Mouse (Mus musculus): ENCODE data around the gene Stab1.
A peak's percentile ranks its signal among the peaks of the same experiment; 100 is the strongest.

Stab1 gene

DNA sequence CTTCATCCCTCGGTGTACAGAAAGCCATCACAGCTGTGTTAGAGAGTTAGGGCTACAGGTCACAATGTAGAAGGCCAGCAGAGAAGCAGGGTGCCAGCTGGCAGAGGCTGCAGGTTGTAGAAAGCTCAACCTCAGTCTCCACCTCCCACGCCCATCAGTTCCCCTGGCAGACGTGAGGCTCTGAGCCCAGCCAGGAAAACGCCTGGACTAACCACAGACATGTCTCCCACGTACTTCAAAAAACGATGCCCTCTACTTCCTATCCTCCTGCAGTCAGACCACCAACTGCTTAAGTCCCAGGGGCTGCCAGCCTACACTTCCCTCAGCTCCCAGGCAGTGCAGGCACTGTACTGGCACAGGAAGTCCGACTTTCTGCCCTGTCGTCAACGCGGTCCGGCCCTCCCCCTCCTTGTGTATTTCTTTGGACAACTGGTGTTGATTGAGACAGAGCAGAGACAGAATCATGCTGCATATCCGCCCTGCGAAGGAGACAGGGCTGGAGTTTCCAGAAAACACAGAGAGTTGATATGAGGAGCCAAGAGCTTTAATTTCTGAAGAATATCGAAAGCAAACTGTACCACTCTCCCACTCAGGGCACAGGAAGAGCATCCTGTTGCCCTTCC, 26.6 kb upstream of the Stab1 start:
- peak; percentile 13 to 28 for DNase-seq (ENCODE audit: low read depth in 2 of 2, low spot score in 2 of 2)

GRCm38 (mm10) chr14:31194441-31194840, 26.0 kb upstream of the Stab1 start:
- peak in 1 of 2 experiments; percentile 24 for DNase-seq (ENCODE audit: low read depth in 2 of 2, low spot score in 2 of 2)

GRCm38 (mm10) chr14:31193791-31194190, 25.4 kb upstream of the Stab1 start:
- DNase-seq (ENCODE audit: low read depth in 2 of 2, low spot score in 2 of 2) = no peak

- no peak for DNase-seq (ENCODE audit: low read depth in 2 of 2, low spot score in 2 of 2)
These were observed 23.5 kb upstream of the Stab1 start for GRCm38 (mm10) chr14:31191936-31192335.

- no peak for DNase-seq (ENCODE audit: low read depth in 2 of 2, low spot score in 2 of 2)
These were observed 20.9 kb upstream of the Stab1 start for GRCm38 (mm10) chr14:31189348-31189747.

DNA sequence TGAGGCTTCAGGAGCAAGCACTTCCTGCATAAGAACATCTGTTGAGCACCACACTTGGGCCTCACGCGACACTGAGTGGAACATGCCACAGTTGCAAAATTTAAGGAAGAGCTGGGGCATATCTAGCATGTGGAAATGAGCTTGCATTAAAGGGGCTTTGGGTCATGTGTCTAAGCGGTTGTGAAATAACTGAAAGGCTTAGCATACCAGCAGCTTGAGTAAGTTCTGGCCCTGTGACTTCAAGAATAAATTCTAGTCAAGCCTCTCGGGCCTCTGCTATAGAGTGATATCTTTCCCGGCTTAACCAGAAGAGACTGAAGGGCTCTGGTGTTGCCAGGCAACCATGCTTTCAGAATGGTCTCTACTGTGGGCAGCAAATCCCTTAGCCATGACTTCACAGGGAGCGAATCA, 20.3 kb upstream of the Stab1 start:
- no peak for DNase-seq (ENCODE audit: low read depth in 2 of 2, low spot score in 2 of 2)

DNA sequence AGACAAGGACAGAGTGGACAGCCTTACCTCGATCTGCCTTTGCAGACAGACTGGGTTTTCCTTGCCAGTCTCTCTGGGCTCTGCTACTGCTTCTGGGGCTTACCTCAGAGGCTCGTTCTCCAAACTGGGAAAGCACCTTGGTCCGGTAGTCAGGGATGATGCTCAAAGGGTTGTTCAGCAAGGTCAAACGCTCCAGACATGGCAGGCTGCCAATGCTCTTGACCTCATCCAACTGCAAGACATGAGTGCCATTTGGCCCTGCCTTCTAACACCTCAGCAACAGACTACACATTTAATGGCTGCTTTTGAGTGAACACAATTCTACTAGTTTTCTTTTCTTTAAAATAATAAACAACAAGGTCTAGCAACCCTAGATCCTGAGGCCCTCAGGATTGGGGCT, 18.2 kb upstream of the Stab1 start:
- no peak for DNase-seq (ENCODE audit: low read depth in 2 of 2, low spot score in 2 of 2)

GRCm38 (mm10) chr14:31184195-31184594, 15.8 kb upstream of the Stab1 start:
- no peak for DNase-seq (ENCODE audit: low read depth in 2 of 2, low spot score in 2 of 2)

DNA sequence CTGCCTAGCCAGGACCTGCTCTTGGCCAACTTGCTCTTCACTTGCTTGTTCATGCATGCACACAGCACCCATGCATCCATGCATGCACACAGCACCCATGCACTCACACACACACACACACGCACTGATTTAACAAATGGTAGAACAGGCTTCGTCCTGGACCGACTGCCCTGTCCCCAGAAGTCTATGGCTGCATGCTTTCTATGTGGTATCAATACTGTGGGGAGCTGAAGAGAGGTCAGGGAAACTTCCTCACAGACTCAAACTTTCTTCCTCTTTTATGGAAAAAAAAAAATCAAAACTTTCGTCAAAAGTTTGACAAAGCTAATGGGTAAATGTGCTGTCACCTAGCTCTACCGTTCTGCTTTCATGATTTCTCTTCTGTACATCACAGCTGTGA, 15.1 kb upstream of the Stab1 start:
- DNase-seq (ENCODE audit: low read depth in 2 of 2, low spot score in 2 of 2) = no peak

DNA sequence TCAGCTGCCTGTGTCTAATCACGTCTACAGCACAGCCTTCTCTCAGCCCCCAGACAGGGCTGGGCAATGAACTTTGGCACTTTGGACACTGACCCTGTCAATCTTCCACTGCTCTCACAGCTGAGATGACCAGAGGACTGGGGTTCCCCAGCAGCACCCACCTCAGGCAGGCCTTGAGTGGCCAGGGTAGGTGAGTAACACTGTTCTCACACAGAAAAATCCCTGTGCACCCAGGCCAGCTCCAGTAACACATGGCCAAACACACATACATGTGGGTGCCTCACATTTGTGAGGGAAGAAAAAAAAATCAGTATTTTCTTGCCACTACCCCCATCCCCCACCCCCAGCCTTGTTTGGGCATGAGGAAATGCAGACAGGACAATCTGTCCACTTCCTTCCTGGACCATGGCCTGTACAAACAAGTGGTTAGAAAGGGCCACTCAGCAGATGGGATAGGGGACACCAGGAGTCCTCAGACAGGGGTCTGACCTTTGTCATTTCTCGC, 14.4 kb upstream of the Stab1 start:
- DNase-seq (ENCODE audit: low read depth in 2 of 2, low spot score in 2 of 2) = no peak

DNA sequence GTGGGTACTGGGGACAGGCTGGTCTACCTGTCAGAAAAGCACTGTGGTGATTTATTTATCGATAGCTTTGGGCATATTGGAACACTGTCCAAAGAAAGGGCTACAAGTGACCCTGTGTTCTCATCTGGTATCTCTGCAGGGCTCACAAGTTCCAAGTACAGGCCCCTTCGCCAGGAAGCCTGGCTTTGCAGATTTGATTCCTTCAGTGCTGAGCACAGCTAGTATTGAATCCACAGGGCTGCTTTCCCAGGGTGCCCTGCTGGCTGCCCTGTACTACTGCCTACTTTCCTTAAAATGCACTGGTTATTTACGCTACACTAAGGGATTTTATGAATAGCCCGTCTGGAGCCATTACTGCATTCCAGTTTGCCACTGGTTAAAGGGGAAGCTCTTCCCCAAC, 13.1 kb upstream of the Stab1 start:
- no peak for DNase-seq (ENCODE audit: low read depth in 2 of 2, low spot score in 2 of 2)

GRCm38 (mm10) chr14:31179677-31180365, 11.4 kb upstream of the Stab1 start:
- DNase-seq (ENCODE audit: low read depth in 2 of 2, low spot score in 2 of 2) = no peak

GRCm38 (mm10) chr14:31177715-31178114, 9.3 kb upstream of the Stab1 start:
- no peak for DNase-seq (ENCODE audit: low read depth in 2 of 2, low spot score in 2 of 2)

GRCm38 (mm10) chr14:31177287-31177686, 8.8 kb upstream of the Stab1 start:
- DNase-seq (ENCODE audit: low read depth in 2 of 2, low spot score in 2 of 2) = no peak

GRCm38 (mm10) chr14:31173537-31173936, 5.1 kb upstream of the Stab1 start:
- DNase-seq (ENCODE audit: low read depth in 2 of 2, low spot score in 2 of 2) = no peak

DNA sequence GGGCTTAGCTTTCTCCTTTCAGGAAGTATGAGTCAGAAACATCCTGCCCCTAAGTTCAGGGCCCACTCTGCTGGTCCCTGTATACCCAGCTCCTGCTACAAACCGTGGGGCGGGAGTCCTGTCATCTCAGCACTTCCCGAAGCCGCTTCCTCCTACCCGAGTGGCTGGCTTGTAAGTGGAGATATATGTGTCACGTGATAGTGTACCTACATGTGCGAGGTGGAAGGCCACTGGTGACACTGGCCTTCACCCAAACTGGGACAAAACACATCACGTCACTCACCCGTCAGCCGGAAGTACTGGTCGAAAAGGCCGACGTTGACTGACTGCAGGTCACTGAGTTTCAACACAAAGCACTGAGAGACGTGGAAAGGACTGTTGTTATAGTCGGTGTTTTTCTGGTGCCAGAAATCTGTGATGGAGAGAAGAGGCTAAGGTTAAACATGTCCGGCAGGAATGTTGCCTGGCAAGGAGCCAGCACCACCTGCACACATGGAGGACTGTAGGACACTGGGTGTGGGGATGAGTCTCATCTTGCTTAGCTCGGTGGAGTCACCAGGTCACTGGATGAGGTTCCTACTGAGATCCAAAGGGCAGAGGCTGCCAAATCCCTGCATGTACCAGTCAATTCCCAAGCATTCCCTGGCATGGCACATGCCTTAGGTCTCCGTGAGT, 4.5 kb upstream of the Stab1 start:
- no peak for DNase-seq (ENCODE audit: low read depth in 2 of 2, low spot score in 2 of 2)

DNA sequence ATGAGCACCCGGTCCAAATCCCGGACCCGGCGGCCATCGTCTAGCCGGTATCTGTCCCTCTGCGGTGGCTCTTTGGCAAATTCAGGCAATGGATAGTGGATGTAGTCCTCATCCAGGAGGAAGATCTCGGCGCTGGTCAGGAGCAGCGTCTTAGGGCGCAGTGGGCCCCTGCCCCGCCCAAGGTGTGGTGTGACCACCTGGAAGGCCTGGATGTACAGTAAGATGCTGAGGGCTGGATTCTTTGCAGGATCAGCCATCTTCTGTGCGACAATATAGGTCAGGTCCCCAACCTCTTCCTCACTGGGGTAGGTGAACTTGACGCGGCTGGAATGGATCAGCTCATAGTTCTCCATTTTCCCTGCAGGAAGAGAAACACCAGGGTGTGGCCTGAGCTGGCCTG, 3.4 kb upstream of the Stab1 start:
- DNase-seq (ENCODE audit: low read depth in 2 of 2, low spot score in 2 of 2) = no peak

DNA sequence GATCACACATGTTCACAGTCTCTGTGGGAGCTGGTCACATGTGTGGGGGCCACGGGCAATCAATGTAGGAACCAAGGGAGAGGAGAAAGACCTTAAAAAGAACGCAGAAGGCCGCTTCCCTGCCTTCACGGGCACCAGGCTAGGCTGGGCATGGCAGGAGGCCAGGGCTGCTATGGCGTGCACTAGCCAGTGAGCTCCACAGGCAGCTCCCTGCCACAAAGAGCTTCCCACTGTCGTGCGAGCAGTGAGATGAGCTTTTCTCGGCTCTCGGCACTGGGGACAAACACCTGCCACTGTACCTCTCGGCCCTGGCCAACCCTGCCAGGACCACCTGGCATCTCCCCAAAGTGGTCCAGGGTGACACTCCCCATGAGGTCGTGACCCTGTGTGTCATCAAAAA, 2.9 kb upstream of the Stab1 start:
- no peak for DNase-seq (ENCODE audit: low read depth in 2 of 2, low spot score in 2 of 2)

DNA sequence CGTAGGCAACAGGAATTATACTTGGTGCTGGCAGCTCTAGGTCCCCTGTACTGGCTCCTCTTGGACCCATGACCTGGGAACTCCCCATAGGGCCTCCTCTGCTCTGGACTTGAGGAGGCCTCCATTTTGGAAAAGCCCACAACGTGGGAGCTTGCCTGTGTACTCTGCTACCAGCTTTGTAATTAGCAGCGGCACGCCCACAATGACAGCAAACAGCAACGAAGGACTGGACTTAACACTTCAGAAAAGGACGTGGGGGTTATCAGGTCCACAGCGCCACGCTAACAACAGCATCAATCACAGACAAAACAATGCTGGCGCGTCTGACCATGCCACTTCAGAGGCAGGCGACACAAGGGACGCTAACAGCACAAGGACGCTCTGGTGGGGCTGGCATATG, 2.5 kb upstream of the Stab1 start:
- DNase-seq (ENCODE audit: low read depth in 2 of 2, low spot score in 2 of 2) = no peak

GRCm38 (mm10) chr14:31169508-31169907, 1.1 kb upstream of the Stab1 start:
- DNase-seq (ENCODE audit: low read depth in 2 of 2, low spot score in 2 of 2) = no peak

GRCm38 (mm10) chr14:31166827-31167226, 1.6 kb downstream of the Stab1 start:
- DNase-seq (ENCODE audit: low read depth in 2 of 2, low spot score in 2 of 2) = no peak

DNA sequence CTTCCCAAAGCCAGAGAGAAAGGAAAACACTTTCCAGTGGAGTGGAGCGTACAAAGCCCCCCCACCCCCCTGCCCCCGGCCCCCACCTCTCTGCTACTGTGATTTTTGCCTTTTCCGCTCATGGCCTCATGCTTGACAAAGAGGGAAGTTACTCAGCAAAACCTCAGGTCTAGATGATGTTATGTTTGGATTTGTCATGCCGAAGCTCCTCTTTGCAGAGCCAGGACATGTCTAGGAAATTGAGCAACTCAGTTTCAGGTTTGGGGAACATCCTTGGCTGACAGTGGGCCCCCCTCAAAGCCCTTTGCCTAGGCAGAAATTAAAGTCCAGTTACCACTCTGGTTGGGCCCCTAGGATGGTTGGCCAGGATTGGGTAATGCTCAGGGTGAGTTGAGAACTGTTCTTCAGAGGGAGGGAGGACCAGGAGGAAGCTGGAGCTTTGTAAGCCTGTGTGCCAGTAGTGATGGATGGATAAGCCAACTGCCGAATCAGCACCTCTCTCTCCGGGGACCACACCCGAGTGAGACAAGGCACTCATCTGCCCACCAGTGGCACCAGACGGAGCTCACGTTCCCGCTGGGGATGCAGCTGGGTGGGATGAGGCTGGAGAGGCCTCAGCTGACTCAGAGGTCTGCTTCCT, 2.3 kb downstream of the Stab1 start:
- no peak for DNase-seq (ENCODE audit: low read depth in 2 of 2, low spot score in 2 of 2)

All from CD8-positive naive resting alpha-beta T cell, adult 2 months (primary cell).